Mouse (Mus musculus): ENCODE measurements at regions not wholly inside any gene's neighbourhood (a gene's known extent, or its start where the extent isn't known, plus 50 kb on each side); places are given as distances from the start of the nearest gene placed in this dataset.

- WGBS = 85% methylated on average over 4 of the region's 4 CpGs
- Histone ChIP-seq H3K4me3 (ENCODE audit: low read depth, low read length) (no peak overlapping the region), H3K27me3 (ENCODE audit: control insufficient read depth, insufficient read depth, low read length) (no peaks in the 10 kb centered on the region), H3K27ac (ENCODE audit: low read depth, low read length) (no peak overlapping the region), H3K4me1 (ENCODE audit: control insufficient read depth, insufficient read depth, low read length) (0 out of 2 replicates have a peak, but pooled peaks cover 2% of the 10 kb centered on the region), H3K9ac (ENCODE audit: low read length) (no peak overlapping the region), H3K4me2 (ENCODE audit: low read depth) (no peak overlapping the region), H3K9me3 (ENCODE audit: control insufficient read depth, low read length) (no peaks in the 10 kb centered on the region), H3K36me3 (ENCODE audit: control insufficient read depth, insufficient read depth, low read length) (no peaks in the 10 kb centered on the region)
- DNase-seq (ENCODE audit: low spot score) (no peak), ATAC-seq (ENCODE audit: insufficient read depth, low FRiP score, low TSS enrichment) (no peak)
Observed at GRCm38 (mm10) chr12:73412500-73412899, 125.9 kb downstream of the Slc38a6 start.

DNA sequence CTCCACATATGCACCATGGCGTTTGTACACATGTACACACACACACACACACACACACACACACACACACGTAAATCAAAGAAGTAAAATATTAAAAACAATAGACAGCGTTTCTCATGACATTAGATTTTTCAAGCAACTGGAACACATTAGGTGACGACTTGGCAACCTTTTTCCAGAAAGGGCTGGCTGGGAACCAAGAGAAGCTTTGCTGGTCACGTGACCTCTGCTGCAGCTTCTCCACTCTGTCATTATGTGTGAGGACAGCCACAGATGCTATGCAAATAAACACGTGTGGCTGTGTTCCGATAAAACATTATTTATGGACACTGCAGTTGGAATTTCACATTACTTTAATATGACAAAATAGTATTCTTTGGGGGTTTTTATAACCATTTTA, 124.3 kb downstream of the Slc38a6 start:
- Histone ChIP-seq H3K4me2 (ENCODE audit: low read depth) (no peak overlapping the region), H3K36me3 (ENCODE audit: control insufficient read depth, insufficient read depth, low read length) (no peaks in the 10 kb centered on the region), H3K9ac (ENCODE audit: low read length) (no peak overlapping the region), H3K4me3 (ENCODE audit: low read depth, low read length) (no peak overlapping the region), H3K27ac (ENCODE audit: low read depth, low read length) (no peak overlapping the region), H3K9me3 (ENCODE audit: control insufficient read depth, low read length) (no peaks in the 10 kb centered on the region), H3K4me1 (ENCODE audit: control insufficient read depth, insufficient read depth, low read length) (peaks cover 2% of the 10 kb centered on the region), H3K27me3 (ENCODE audit: control insufficient read depth, insufficient read depth, low read length) (no peaks in the 10 kb centered on the region)
- 74% methylated on average over 7 of the region's 7 CpGs for WGBS
- DNase-seq (ENCODE audit: low spot score) (no peak), ATAC-seq (ENCODE audit: insufficient read depth, low FRiP score, low TSS enrichment) (no peak)

- no peak overlapping the region for H3K4me2 ChIP-seq (ENCODE audit: low read depth)
- no peaks in the 10 kb centered on the region for H3K27me3 ChIP-seq (ENCODE audit: control insufficient read depth, insufficient read depth, low read length)
- H3K4me3 ChIP-seq (ENCODE audit: low read depth, low read length) = no peak overlapping the region
- H3K36me3 ChIP-seq (ENCODE audit: control insufficient read depth, insufficient read depth, low read length) = no peaks in the 10 kb centered on the region
- H3K4me1 ChIP-seq (ENCODE audit: control insufficient read depth, insufficient read depth, low read length) = peaks cover 7% of the 10 kb centered on the region
- no peak for ATAC-seq (ENCODE audit: insufficient read depth, low FRiP score, low TSS enrichment)
- DNase-seq (ENCODE audit: low spot score) = no peak
- H3K27ac ChIP-seq (ENCODE audit: low read depth, low read length) = no peak overlapping the region
- WGBS = 89% methylated on average over 4 of the region's 4 CpGs
- H3K9me3 ChIP-seq (ENCODE audit: control insufficient read depth, low read length) = no peaks in the 10 kb centered on the region
- H3K9ac ChIP-seq (ENCODE audit: low read length) = no peak overlapping the region
Observed at GRCm38 (mm10) chr12:73409481-73410085, 123.0 kb downstream of the Slc38a6 start.

DNA sequence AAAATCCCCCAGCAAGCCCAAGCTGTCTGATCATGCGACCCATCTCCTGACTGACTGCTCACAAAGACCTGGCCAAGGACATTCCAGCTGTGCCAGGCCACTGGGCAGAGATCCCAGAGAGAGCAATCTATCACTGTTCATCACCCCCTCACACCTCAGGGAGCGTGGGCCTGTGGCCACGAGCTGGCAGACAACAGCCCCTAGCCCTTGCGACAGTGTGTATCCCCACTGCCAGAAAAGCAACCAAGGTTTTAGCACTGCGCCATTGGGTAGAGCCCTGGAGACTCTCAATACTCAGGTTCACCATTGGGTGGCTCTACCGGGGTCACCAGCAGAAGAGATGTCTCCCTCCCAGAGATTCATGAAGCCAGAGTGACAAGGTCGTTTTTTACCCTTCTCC, 122.0 kb downstream of the Slc38a6 start:
- whole genome bisulfite sequencing = 83% methylated on average over 7 of the region's 7 CpGs
- peaks cover 9% of the 10 kb centered on the region for H3K4me1 ChIP-seq (ENCODE audit: control insufficient read depth, insufficient read depth, low read length)

DNA sequence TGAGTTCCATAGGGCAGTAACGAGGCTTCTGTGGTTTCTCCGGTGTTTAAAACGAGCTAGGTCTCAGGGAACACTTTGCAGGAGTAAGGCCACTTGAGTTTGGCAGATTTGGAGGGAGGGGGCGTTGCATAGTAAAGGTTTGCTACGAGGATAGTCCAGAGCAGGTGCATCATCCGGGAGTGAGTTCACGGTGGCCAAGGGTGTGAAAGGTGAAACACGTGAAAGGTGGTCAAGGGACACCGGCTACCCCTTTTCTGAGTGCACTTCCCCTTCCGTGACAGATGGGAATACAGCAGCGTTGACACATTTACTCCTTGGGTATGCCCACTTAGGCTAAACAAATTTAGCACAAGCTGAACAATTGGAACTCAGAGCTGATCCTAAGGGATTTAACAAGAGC, 121.6 kb downstream of the Slc38a6 start:
- no peak overlapping the region for H3K9ac ChIP-seq (ENCODE audit: low read length)
- H3K27ac ChIP-seq (ENCODE audit: low read depth, low read length) = no peak overlapping the region
- no peaks in the 10 kb centered on the region for H3K9me3 ChIP-seq (ENCODE audit: control insufficient read depth, low read length)
- H3K36me3 ChIP-seq (ENCODE audit: control insufficient read depth, insufficient read depth, low read length) = no peaks in the 10 kb centered on the region
- H3K4me3 ChIP-seq (ENCODE audit: low read depth, low read length) = no peak overlapping the region
- ATAC-seq (ENCODE audit: insufficient read depth, low FRiP score, low TSS enrichment) (no peak), DNase-seq (ENCODE audit: low spot score) (no peak)
- 92% methylated on average over 11 of the region's 11 CpGs for WGBS
- peaks cover 9% of the 10 kb centered on the region for H3K4me1 ChIP-seq (ENCODE audit: control insufficient read depth, insufficient read depth, low read length)
- H3K4me2 ChIP-seq (ENCODE audit: low read depth) = no peak overlapping the region
- no peaks in the 10 kb centered on the region for H3K27me3 ChIP-seq (ENCODE audit: control insufficient read depth, insufficient read depth, low read length)

More for the DNA sequence above, 122.0 kb downstream of the Slc38a6 start:
- Histone ChIP-seq H3K36me3 (ENCODE audit: control insufficient read depth, insufficient read depth, low read length) (no peaks in the 10 kb centered on the region), H3K27me3 (ENCODE audit: control insufficient read depth, insufficient read depth, low read length) (no peaks in the 10 kb centered on the region), H3K27ac (ENCODE audit: low read depth, low read length) (no peak overlapping the region), H3K4me3 (ENCODE audit: low read depth, low read length) (no peak overlapping the region), H3K4me2 (ENCODE audit: low read depth) (no peak overlapping the region), H3K9me3 (ENCODE audit: control insufficient read depth, low read length) (no peaks in the 10 kb centered on the region), H3K9ac (ENCODE audit: low read length) (no peak overlapping the region)
- DNase-seq (ENCODE audit: low spot score) (no peak), ATAC-seq (ENCODE audit: insufficient read depth, low FRiP score, low TSS enrichment) (no peak)

GRCm38 (mm10) chr12:73406556-73407087, 120.0 kb downstream of the Slc38a6 start:
- Histone ChIP-seq H3K27me3 (ENCODE audit: control insufficient read depth, insufficient read depth, low read length) (no peaks in the 10 kb centered on the region), H3K27ac (ENCODE audit: low read depth, low read length) (no peak overlapping the region), H3K4me1 (ENCODE audit: control insufficient read depth, insufficient read depth, low read length) (peaks cover 7% of the 10 kb centered on the region), H3K4me3 (ENCODE audit: low read depth, low read length) (no peak overlapping the region), H3K9ac (ENCODE audit: low read length) (no peak overlapping the region), H3K36me3 (ENCODE audit: control insufficient read depth, insufficient read depth, low read length) (no peaks in the 10 kb centered on the region), H3K9me3 (ENCODE audit: control insufficient read depth, low read length) (no peaks in the 10 kb centered on the region), H3K4me2 (ENCODE audit: low read depth) (no peak overlapping the region)
- 84% methylated on average over 8 of the region's 8 CpGs for WGBS
- ATAC-seq (ENCODE audit: insufficient read depth, low FRiP score, low TSS enrichment) (no peak), DNase-seq (ENCODE audit: low spot score) (no peak)

DNA sequence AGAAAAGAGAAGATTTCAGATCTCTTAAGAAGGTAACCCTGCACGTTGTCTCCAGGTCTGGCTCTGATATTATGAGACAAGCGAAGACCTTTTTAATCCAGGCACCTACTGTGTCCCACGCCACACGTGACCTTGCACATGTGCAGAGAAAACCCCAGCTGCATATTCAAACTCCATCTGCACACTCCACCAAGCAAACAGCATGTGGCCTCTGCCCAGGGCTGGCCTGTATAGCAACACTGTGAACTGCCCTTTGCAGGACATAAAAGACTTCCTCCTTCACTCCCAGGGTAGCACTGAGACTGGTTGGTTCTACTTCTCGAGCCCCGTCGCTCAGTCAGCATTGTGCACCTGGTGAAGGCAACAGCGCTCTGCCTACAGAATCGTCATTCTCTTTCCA, 119.0 kb downstream of the Slc38a6 start:
- H3K9ac ChIP-seq (ENCODE audit: low read length) = no peak overlapping the region
- peaks cover 7% of the 10 kb centered on the region for H3K4me1 ChIP-seq (ENCODE audit: control insufficient read depth, insufficient read depth, low read length)
- ATAC-seq (ENCODE audit: insufficient read depth, low FRiP score, low TSS enrichment) (no peak), DNase-seq (ENCODE audit: low spot score) (no peak)
- H3K36me3 ChIP-seq (ENCODE audit: control insufficient read depth, insufficient read depth, low read length) = no peaks in the 10 kb centered on the region
- no peaks in the 10 kb centered on the region for H3K9me3 ChIP-seq (ENCODE audit: control insufficient read depth, low read length)
- no peak overlapping the region for H3K27ac ChIP-seq (ENCODE audit: low read depth, low read length)
- H3K27me3 ChIP-seq (ENCODE audit: control insufficient read depth, insufficient read depth, low read length) = no peaks in the 10 kb centered on the region
- no peak overlapping the region for H3K4me2 ChIP-seq (ENCODE audit: low read depth)
- WGBS = 74% methylated on average over 9 of the region's 9 CpGs
- no peak overlapping the region for H3K4me3 ChIP-seq (ENCODE audit: low read depth, low read length)

DNA sequence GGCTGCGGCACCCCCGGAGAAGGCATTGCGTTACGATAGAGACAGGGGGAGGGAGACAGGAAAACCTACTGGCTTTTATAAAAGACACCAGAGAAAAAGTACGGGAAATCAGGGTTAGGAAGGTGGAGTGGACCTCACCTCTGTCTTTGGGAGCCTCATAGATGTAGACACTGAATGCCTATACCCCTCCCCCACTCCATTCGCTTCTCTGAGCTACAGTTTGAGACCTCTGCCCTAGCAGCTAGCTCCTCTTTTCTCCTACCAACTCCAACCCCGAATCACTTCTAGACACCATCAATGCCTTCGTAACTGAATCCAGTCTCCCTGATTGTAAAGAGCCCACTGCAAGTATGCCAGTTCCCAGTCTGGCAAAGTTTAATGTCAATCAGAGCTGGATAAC, 118.5 kb downstream of the Slc38a6 start:
- no peaks in the 10 kb centered on the region for H3K9me3 ChIP-seq (ENCODE audit: control insufficient read depth, low read length)
- H3K4me3 ChIP-seq (ENCODE audit: low read depth, low read length) = no peak overlapping the region
- H3K4me2 ChIP-seq (ENCODE audit: low read depth) = no peak overlapping the region
- no peaks in the 10 kb centered on the region for H3K36me3 ChIP-seq (ENCODE audit: control insufficient read depth, insufficient read depth, low read length)
- DNase-seq (ENCODE audit: low spot score) (no peak), ATAC-seq (ENCODE audit: insufficient read depth, low FRiP score, low TSS enrichment) (no peak)
- WGBS = 65% methylated on average over 8 of the region's 8 CpGs
- H3K27me3 ChIP-seq (ENCODE audit: control insufficient read depth, insufficient read depth, low read length) = no peaks in the 10 kb centered on the region
- peaks cover 7% of the 10 kb centered on the region for H3K4me1 ChIP-seq (ENCODE audit: control insufficient read depth, insufficient read depth, low read length)
- no peak overlapping the region for H3K9ac ChIP-seq (ENCODE audit: low read length)
- H3K27ac ChIP-seq (ENCODE audit: low read depth, low read length) = no peak overlapping the region

DNA sequence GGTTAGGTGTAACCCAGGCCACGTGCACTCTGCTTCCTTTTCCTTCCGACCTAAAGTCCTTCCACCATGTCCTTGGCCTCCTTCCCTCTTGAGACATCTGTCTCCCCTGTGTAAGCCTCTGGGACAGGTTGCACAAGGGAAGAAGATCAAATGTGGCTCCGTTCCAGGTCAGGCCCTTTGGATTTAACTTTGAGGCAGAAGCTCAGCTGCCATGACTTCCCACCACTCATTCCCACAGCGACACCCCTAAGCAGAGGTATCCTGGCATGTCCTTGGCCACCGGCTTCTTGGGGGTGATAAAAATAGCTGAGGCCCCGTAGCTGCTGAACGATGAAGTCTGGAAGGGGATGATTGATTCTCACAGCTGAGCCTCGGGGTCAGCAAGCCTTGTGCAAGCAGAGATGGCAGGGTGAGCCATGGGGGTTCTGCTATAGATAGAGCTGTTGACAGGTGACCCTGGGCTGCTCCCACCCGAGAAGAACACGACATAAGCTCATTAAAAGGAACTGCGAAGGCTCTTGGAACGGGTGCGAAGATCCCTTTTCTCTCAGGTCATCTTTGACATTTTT, 117.4 kb downstream of the Slc38a6 start:
- DNase-seq (ENCODE audit: low spot score) = no peak
- Histone ChIP-seq H3K9ac (ENCODE audit: low read length) (no peak overlapping the region), H3K4me1 (ENCODE audit: control insufficient read depth, insufficient read depth, low read length) (peaks cover 7% of the 10 kb centered on the region), H3K9me3 (ENCODE audit: control insufficient read depth, low read length) (no peaks in the 10 kb centered on the region), H3K36me3 (ENCODE audit: control insufficient read depth, insufficient read depth, low read length) (no peaks in the 10 kb centered on the region), H3K27me3 (ENCODE audit: control insufficient read depth, insufficient read depth, low read length) (no peaks in the 10 kb centered on the region), H3K27ac (ENCODE audit: low read depth, low read length) (no peak overlapping the region), H3K4me3 (ENCODE audit: low read depth, low read length) (no peak overlapping the region), H3K4me2 (ENCODE audit: low read depth) (no peak overlapping the region)
- WGBS = 59% methylated on average over 13 of the region's 13 CpGs
- ATAC-seq (ENCODE audit: insufficient read depth, low FRiP score, low TSS enrichment) = no peak

Measured in neural tube, embryonic 11.5 days (tissue).